Mouse (Mus musculus) embryonic fibroblast, embryonic 13.5 days (primary cell): ENCODE data around the gene Pgd. TPM values are rescaled to one million over a fixed set of nuclear protein-coding genes. Genes with fewer than 3 reads are reported as not detected.
A peak's percentile ranks its signal among the peaks of the same experiment; 100 is the strongest.

Experiments used
- H3K27ac ChIP-seq: 2 replicates; pipeline ENCODE4 v1.5.1; 2012; ENCODE audit warnings: low read length, control low read depth, inconsistent platforms; ENCODE audit not compliant: insufficient read depth
- H3K4me1 ChIP-seq: 2 replicates; pipeline ENCODE4 v1.6.1; 2011; ENCODE audit warnings: low read length; ENCODE audit not compliant: control insufficient read depth, insufficient read depth
- H3K4me3 ChIP-seq: 2 replicates; pipeline ENCODE4 v1.5.1; 2011; ENCODE audit warnings: mild to moderate bottlenecking, control low read depth, low read length; ENCODE audit not compliant: insufficient read depth
- CTCF ChIP-seq: IDR thresholded peaks from 2 replicates; pipeline ENCODE4 v1.5.1; 2011; ENCODE audit warnings: mild to moderate bottlenecking, control low read depth, low read length, moderate library complexity, borderline replicate concordance; ENCODE audit not compliant: insufficient read depth
- POLR2A ChIP-seq: IDR thresholded peaks from 2 replicates; pipeline ENCODE4 v1.6.1; 2011; ENCODE audit warnings: low read depth, mild to moderate bottlenecking, control low read depth, low read length, moderate library complexity
- polyA plus RNA-seq: library from polyadenylated mRNA; stranded (reverse); fragments of >200 nt; gene quantifications from 2 replicates; pipeline ENCODE4 v1.2.4, GENCODE M21; 2011; ENCODE audit warnings: low read depth; ENCODE audit not compliant: missing spikeins, insufficient read length

Pgd gene
- polyA plus RNA-seq, 1 experiment, result 112 TPM

GRCm38 (mm10) chr4:149136982-149137770, 29.4 kb downstream of the Pgd start, which contains the start of gene Cenps:
Gene Cenps (minus strand): TSS chr4:149137629.
- no peak within 1 kb of the TSS for H3K27ac ChIP-seq
- peaks cover 3% of the 10 kb centered on the region for H3K4me1 ChIP-seq
- H3K4me3 ChIP-seq, result peak within 1 kb of the TSS; percentile 52
- TF ChIP-seq POLR2A (peak; percentile 63), CTCF (peak; percentile 85)

- TF ChIP-seq POLR2A (no peak), CTCF (no peak)
- Histone ChIP-seq H3K4me3 (peak overlapping the region; percentile 52), H3K27ac (no peak overlapping the region), H3K4me1 (peaks cover 3% of the 10 kb centered on the region)
Measured at GRCm38 (mm10) chr4:149136116-149136850, 30.3 kb downstream of the Pgd start.

GRCm38 (mm10) chr4:149133395-149133794, 33.2 kb downstream of the Pgd start:
- no peak overlapping the region for H3K27ac ChIP-seq
- H3K4me3 ChIP-seq, result no peak overlapping the region
- TF ChIP-seq POLR2A (no peak), CTCF (no peak)
- peaks cover 3% of the 10 kb centered on the region for H3K4me1 ChIP-seq

GRCm38 (mm10) chr4:149131789-149132565, 34.6 kb downstream of the Pgd start:
- TF ChIP-seq CTCF, result no peak
- TF ChIP-seq POLR2A, result no peak

GRCm38 (mm10) chr4:149131021-149131752, 35.4 kb downstream of the Pgd start:
- H3K4me1 ChIP-seq, result no peaks in the 10 kb centered on the region
- H3K27ac ChIP-seq, result no peak overlapping the region
- TF ChIP-seq POLR2A, result no peak
- TF ChIP-seq CTCF, result no peak
- no peak overlapping the region for H3K4me3 ChIP-seq

More at GRCm38 (mm10) chr4:149131789-149132565, 34.6 kb downstream of the Pgd start:
- peaks cover 3% of the 10 kb centered on the region for H3K4me1 ChIP-seq
- no peak overlapping the region for H3K27ac ChIP-seq
- no peak overlapping the region for H3K4me3 ChIP-seq

GRCm38 (mm10) chr4:149128467-149128866, 38.1 kb downstream of the Pgd start:
- H3K27ac ChIP-seq, result no peak overlapping the region

GRCm38 (mm10) chr4:149126663-149127062, 39.9 kb downstream of the Pgd start, which contains the start of gene Cort:
Gene Cort (minus strand): TSS chr4:149126763.
- no peak within 1 kb of the TSS for H3K4me3 ChIP-seq
- TF ChIP-seq POLR2A (no peak), CTCF (no peak)
- H3K4me1 ChIP-seq, result no peaks in the 10 kb centered on the region
- no peak within 1 kb of the TSS for H3K27ac ChIP-seq

More at GRCm38 (mm10) chr4:149128467-149128866, 38.1 kb downstream of the Pgd start:
- TF ChIP-seq CTCF (no peak), POLR2A (no peak)
- Histone ChIP-seq H3K4me3 (no peak overlapping the region), H3K4me1 (no peaks in the 10 kb centered on the region)

GRCm38 (mm10) chr4:149126115-149126509, 40.5 kb downstream of the Pgd start:
- Histone ChIP-seq H3K4me3 (no peak overlapping the region), H3K27ac (no peak overlapping the region), H3K4me1 (no peaks in the 10 kb centered on the region)
- TF ChIP-seq CTCF (no peak), POLR2A (no peak)
